Mouse (Mus musculus) cerebellum, adult 2 months (tissue): ENCODE results near the gene Dtl. TPM values are rescaled to one million over a fixed set of nuclear protein-coding genes. Genes with fewer than 3 reads are reported as not detected.

Experiments used
- DNase-seq, 2 experiments: peaks; one replicate each; pipeline ENCODE4 v3.0.0; 2021
- H3K27ac ChIP-seq: fragments of 200-500 bp; 2 replicates; pipeline ENCODE4 v1.5.1; 2012; ENCODE audit warnings: low read length, control low read depth, inconsistent platforms; ENCODE audit not compliant: insufficient read depth
- H3K27me3 ChIP-seq: fragments of 200-500 bp; 2 replicates; pipeline ENCODE4 v1.6.1; 2012; ENCODE audit warnings: inconsistent platforms, mild to moderate bottlenecking, low read length, moderate library complexity; ENCODE audit not compliant: control insufficient read depth, insufficient read depth
- H3K4me1 ChIP-seq: fragments of 200-500 bp; 2 replicates; pipeline ENCODE4 v1.6.1; 2011; ENCODE audit warnings: low read length; ENCODE audit not compliant: control insufficient read depth, insufficient read depth
- H3K4me3 ChIP-seq: fragments of 200-500 bp; replicated peaks from 2 replicates; pipeline ENCODE3; 2011; ENCODE audit warnings: mild to moderate bottlenecking, low read depth, low read length, control low read depth; ENCODE audit not compliant: insufficient read depth
- CTCF ChIP-seq: fragments of 200-500 bp; IDR thresholded peaks from 2 replicates; pipeline ENCODE4 v1.5.1; 2011; ENCODE audit warnings: low read depth, mild to moderate bottlenecking, control low read depth, low read length, moderate library complexity, borderline replicate concordance; ENCODE audit not compliant: insufficient read depth
- POLR2A ChIP-seq: fragments of 200-500 bp; IDR thresholded peaks from 2 replicates; pipeline ENCODE4 v1.6.1; 2011; ENCODE audit warnings: low read length, control low read depth, borderline replicate concordance; ENCODE audit not compliant: insufficient read depth
- WGBS: fragments of 180-500 bp; shearing (Covaris S2); methylation state at CpG from one replicate; pipeline ENCODE4 v1.1.7; 2018; 5-methylcytosine and 5-hydroxymethylcytosine counted together
- polyA plus RNA-seq: library from polyadenylated mRNA; depleted of rRNA; stranded (reverse); fragments of >200 nt; gene quantifications from 2 replicates; pipeline ENCODE4 v1.2.3, GENCODE M21; 2012; rRNA removed

The Dtl gene
- 0.14 and 0.16 TPM in 2 replicates for polyA plus RNA-seq

DNA sequence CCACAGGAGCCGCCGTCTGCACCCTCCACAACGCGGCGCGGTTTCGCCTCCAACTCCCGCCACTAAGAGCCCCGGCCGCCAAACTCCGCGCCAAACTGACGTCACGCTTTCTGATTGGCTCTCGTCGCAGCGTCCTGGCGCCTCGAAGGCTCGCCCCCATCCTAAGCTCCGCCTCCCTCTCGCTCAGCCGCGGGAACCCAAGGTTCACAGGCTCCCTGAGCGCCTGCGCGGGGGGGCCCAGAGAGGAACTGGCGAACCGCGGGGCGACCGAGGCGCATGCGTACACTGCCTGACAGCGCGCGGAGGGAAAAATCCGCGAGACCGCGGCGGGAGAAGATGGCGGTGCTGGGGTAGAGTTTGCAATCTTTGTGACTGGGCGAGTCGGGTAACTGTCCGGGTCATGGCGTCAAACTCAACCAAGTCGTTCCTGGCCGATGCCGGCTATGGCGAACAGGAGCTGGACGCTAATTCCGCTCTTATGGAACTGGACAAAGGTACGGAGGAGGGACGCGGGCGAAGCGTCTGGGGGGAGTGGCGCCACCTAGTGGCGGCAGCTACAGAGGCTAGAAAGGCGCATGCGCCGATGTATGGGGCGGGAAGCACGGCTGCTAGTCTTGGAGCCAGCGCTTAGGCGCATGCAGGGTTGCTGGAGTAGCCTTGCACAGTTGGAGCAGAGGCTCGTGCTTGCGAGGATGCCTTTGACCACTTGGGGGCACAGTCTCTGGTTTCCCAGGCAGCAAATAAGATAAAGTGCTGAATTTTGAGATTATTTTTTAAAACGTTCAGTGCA is at the start of gene Dtl, which contains the start of gene Ints7:
Gene Dtl (minus strand): TSS at position 87 of the 790 bp plus-strand sequence.
Gene Ints7 (plus strand): TSS at position 179 of the 790 bp plus-strand sequence.
- TF ChIP-seq POLR2A (peak; percentile 94), CTCF (peak; percentile 90)
- peak; percentile 99 for DNase-seq
- Histone ChIP-seq H3K27ac (peak within 1 kb of the TSS; percentile 58), H3K4me3 (peak within 1 kb of the TSS; percentile 67), H3K27me3 (no peaks in the 10 kb centered on the region), H3K4me1 (peaks cover 11% of the 10 kb centered on the region)
- under 1% methylated on average over 70 of the region's 70 CpGs for WGBS

GRCm38 (mm10) chr1:191625026-191625425 is 49.7 kb upstream of the Dtl start:
- no peak for TF ChIP-seq POLR2A
- TF ChIP-seq CTCF, result no peak
- Histone ChIP-seq H3K4me1 (no peaks in the 10 kb centered on the region), H3K27me3 (no peaks in the 10 kb centered on the region), H3K27ac (no peak overlapping the region), H3K4me3 (no peak overlapping the region)
- no peak for DNase-seq
- WGBS, result 72% methylated on average over 6 of the region's 6 CpGs

GRCm38 (mm10) chr1:191624492-191624891 is 49.1 kb upstream of the Dtl start:
- Histone ChIP-seq H3K27me3 (no peaks in the 10 kb centered on the region), H3K4me1 (no peaks in the 10 kb centered on the region), H3K27ac (no peak overlapping the region), H3K4me3 (no peak overlapping the region)
- TF ChIP-seq POLR2A (no peak), CTCF (no peak)
- WGBS, result 81% methylated on average over 6 of the region's 6 CpGs
- no peak for DNase-seq

- no peak for DNase-seq
- Histone ChIP-seq H3K4me1 (no peaks in the 10 kb centered on the region), H3K27ac (no peak overlapping the region), H3K27me3 (no peaks in the 10 kb centered on the region), H3K4me3 (no peak overlapping the region)
- WGBS, result 64% methylated on average over 8 of the region's 8 CpGs
- TF ChIP-seq CTCF (no peak), POLR2A (no peak)
Measured at GRCm38 (mm10) chr1:191622801-191623200, 47.5 kb upstream of the Dtl start.

GRCm38 (mm10) chr1:191621096-191621495 is 45.8 kb upstream of the Dtl start:
- TF ChIP-seq CTCF, result no peak
- no peak for TF ChIP-seq POLR2A
- WGBS, result 91% methylated on average over 8 of the region's 8 CpGs
- Histone ChIP-seq H3K4me1 (no peaks in the 10 kb centered on the region), H3K27me3 (no peaks in the 10 kb centered on the region), H3K4me3 (no peak overlapping the region), H3K27ac (no peak overlapping the region)
- DNase-seq, result no peak

DNA sequence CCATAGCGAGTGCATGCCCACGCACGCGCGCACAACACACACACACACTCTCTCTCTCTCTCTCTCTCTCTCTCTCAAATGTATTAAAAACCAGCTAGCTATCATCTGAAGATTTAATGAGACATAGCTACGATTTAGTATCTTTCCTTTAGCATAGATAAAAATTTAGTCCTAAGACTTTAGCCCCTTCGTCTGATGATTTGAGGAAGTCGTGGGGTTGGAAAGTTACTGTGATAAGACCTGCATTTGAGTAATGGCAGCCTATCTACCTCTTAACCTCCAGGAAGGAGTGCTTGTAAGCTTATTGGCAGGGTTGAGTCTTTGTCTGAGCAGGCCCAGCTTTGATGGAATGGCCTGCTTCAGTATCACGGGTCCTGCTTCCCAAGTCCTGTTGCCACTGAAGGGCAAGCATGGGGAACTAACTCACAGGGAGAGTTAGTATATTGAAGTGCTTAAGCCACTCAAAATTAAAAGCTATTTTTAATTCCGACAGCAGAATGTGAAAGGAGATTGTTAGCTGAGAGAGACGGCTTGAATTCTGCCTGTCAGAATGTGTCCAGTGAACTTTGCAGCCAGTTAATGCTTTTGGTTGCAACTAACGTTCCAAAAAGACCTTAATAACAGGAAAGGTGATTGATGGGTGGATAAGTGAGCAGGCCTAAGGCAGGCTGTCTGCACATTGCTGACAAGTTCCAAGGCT is 42.9 kb upstream of the Dtl start:
- Histone ChIP-seq H3K4me1 (0 out of 2 replicates have a peak, but pooled peaks cover 2% of the 10 kb centered on the region), H3K27ac (no peak overlapping the region), H3K4me3 (no peak overlapping the region), H3K27me3 (no peaks in the 10 kb centered on the region)
- WGBS, result 93% methylated on average over 12 of the region's 12 CpGs
- no peak for TF ChIP-seq POLR2A
- TF ChIP-seq CTCF, result no peak
- no peak for DNase-seq

DNA sequence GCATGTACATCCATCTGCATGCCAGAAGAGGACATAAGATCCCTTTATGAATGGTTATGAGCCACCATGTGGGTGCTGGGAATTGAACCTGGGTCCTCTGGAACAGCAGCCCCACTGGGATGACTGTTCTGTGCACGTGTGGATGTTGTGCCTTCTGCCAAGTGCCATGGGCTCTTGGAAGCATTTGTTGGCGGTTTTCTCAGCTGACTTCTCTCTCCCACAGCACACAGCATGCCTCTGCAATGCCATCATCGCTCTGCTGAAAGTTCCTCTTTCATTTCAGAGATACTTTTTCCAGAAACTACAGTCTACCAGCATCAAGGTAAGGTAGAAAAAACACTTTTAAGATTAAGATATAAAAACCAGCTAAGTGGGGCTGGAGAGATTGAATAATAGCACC is 42.2 kb upstream of the Dtl start:
- no peak for DNase-seq
- Histone ChIP-seq H3K4me1 (0 out of 2 replicates have a peak, but pooled peaks cover 2% of the 10 kb centered on the region), H3K27me3 (no peaks in the 10 kb centered on the region), H3K4me3 (no peak overlapping the region), H3K27ac (no peak overlapping the region)
- TF ChIP-seq POLR2A (no peak), CTCF (no peak)
- 58% methylated on average over 3 of the region's 3 CpGs for WGBS
